Mouse (Mus musculus): Measurements from ENCODE around the gene Grb10. TPM values are rescaled to one million over a fixed set of nuclear protein-coding genes. Genes with fewer than 3 reads are reported as not detected.

Grb10 gene
- polyA plus RNA-seq, 1 experiment: not detected

GRCm38 (mm10) chr11:11897645-11898357 is 140.7 kb downstream of the Grb10 start, which contains the start of gene Ddc:
Gene Ddc (minus strand): TSS chr11:11898144.
- TF ChIP-seq POLR2A (IDR thresholded peaks at IDR 0.05; ENCODE audit: insufficient read depth, low read depth, low read length) (no peak), CTCF (IDR thresholded peaks at IDR 0.05; ENCODE audit: insufficient read depth, low read depth, low read length) (no peak)
- H3K27ac ChIP-seq (ENCODE audit: insufficient read depth, low read depth, low read length): no peak within 1 kb of the TSS
- no peak within 1 kb of the TSS for H3K4me3 ChIP-seq (ENCODE audit: insufficient read depth, low read depth, low read length)
- H3K4me1 ChIP-seq (ENCODE audit: control insufficient read depth, insufficient read depth, low read length): no peaks in the 10 kb centered on the region
- 83% methylated on average over 12 of the region's 12 CpGs for WGBS

DNA sequence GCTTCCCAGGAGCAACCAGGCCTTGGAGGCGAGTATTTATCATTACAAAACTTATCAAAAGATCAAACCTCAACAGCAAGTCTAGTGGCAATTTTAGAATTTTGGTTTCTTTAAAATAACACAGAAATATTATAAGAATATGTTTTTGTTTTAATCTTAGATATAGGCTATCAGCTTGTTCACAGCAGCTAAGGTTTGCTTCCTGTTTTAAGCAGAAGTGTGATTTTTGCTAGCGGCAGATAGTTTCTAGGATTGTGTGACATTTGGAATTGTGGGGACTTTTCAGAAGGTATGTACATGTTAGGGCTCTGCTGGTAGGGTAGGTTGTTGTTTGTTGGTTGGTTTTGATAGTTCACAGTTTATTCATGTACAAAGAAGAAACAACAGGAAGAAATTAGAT is 143.0 kb downstream of the Grb10 start:
- peaks cover under 1% of the 10 kb centered on the region for H3K4me1 ChIP-seq (ENCODE audit: control insufficient read depth, insufficient read depth, low read length)
- TF ChIP-seq CTCF (IDR thresholded peaks at IDR 0.05; ENCODE audit: insufficient read depth, low read depth, low read length) (no peak), POLR2A (IDR thresholded peaks at IDR 0.05; ENCODE audit: insufficient read depth, low read depth, low read length) (no peak)

GRCm38 (mm10) chr11:11893769-11894168 is 144.7 kb downstream of the Grb10 start:
- H3K4me1 ChIP-seq (ENCODE audit: control insufficient read depth, insufficient read depth, low read length): peaks cover 5% of the 10 kb centered on the region
- 89% methylated on average over 1 of the region's 1 CpGs for WGBS
- H3K27ac ChIP-seq (ENCODE audit: insufficient read depth, low read depth, low read length): no peak overlapping the region
- H3K4me3 ChIP-seq (ENCODE audit: insufficient read depth, low read depth, low read length): no peak overlapping the region
- TF ChIP-seq POLR2A (IDR thresholded peaks at IDR 0.05; ENCODE audit: insufficient read depth, low read depth, low read length): no peak
- TF ChIP-seq CTCF (IDR thresholded peaks at IDR 0.05; ENCODE audit: insufficient read depth, low read depth, low read length): no peak

More for the DNA sequence above, 143.0 kb downstream of the Grb10 start:
- Histone ChIP-seq H3K27ac (ENCODE audit: insufficient read depth, low read depth, low read length) (no peak overlapping the region), H3K4me3 (ENCODE audit: insufficient read depth, low read depth, low read length) (no peak overlapping the region)
- 96% methylated on average over 2 of the region's 2 CpGs for WGBS

GRCm38 (mm10) chr11:11892993-11893602 is 145.4 kb downstream of the Grb10 start:
- Histone ChIP-seq H3K4me1 (ENCODE audit: control insufficient read depth, insufficient read depth, low read length) (peaks cover 5% of the 10 kb centered on the region), H3K4me3 (ENCODE audit: insufficient read depth, low read depth, low read length) (no peak overlapping the region), H3K27ac (ENCODE audit: insufficient read depth, low read depth, low read length) (no peak overlapping the region)
- TF ChIP-seq POLR2A (IDR thresholded peaks at IDR 0.05; ENCODE audit: insufficient read depth, low read depth, low read length) (no peak), CTCF (IDR thresholded peaks at IDR 0.05; ENCODE audit: insufficient read depth, low read depth, low read length) (no peak)
- WGBS: 64% methylated on average over 10 of the region's 10 CpGs

DNA sequence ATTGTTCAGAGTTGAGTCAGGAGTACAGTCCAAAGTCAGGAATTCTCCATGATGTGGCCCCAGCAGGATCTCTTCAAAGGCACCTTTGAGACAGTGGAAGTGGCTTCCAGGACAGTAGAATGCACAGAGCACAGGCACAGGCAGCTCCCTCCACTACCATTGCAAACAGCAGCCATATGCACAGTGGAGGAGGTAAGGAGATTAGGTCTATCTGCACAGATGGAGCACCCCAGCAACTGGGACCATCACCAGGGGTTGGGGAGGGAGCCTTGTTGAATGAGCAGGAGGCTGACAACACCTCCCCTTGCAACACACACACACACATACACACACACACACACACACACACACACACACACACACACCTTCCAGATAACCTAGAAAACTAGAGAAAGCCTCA is 146.7 kb downstream of the Grb10 start:
- no peak for TF ChIP-seq CTCF (IDR thresholded peaks at IDR 0.05; ENCODE audit: insufficient read depth, low read depth, low read length)
- no peak for TF ChIP-seq POLR2A (IDR thresholded peaks at IDR 0.05; ENCODE audit: insufficient read depth, low read depth, low read length)
- H3K4me3 ChIP-seq (ENCODE audit: insufficient read depth, low read depth, low read length): no peak overlapping the region

GRCm38 (mm10) chr11:11890139-11890741 is 148.2 kb downstream of the Grb10 start:
- Histone ChIP-seq H3K27ac (ENCODE audit: insufficient read depth, low read depth, low read length) (no peak overlapping the region), H3K4me3 (ENCODE audit: insufficient read depth, low read depth, low read length) (no peak overlapping the region), H3K4me1 (ENCODE audit: control insufficient read depth, insufficient read depth, low read length) (peaks cover 5% of the 10 kb centered on the region)
- TF ChIP-seq POLR2A (IDR thresholded peaks at IDR 0.05; ENCODE audit: insufficient read depth, low read depth, low read length) (no peak), CTCF (IDR thresholded peaks at IDR 0.05; ENCODE audit: insufficient read depth, low read depth, low read length) (no peak)
- 50% methylated on average over 10 of the region's 10 CpGs for WGBS

More for the DNA sequence above, 146.7 kb downstream of the Grb10 start:
- no peak overlapping the region for H3K27ac ChIP-seq (ENCODE audit: insufficient read depth, low read depth, low read length)
- H3K4me1 ChIP-seq (ENCODE audit: control insufficient read depth, insufficient read depth, low read length): peaks cover 5% of the 10 kb centered on the region

DNA sequence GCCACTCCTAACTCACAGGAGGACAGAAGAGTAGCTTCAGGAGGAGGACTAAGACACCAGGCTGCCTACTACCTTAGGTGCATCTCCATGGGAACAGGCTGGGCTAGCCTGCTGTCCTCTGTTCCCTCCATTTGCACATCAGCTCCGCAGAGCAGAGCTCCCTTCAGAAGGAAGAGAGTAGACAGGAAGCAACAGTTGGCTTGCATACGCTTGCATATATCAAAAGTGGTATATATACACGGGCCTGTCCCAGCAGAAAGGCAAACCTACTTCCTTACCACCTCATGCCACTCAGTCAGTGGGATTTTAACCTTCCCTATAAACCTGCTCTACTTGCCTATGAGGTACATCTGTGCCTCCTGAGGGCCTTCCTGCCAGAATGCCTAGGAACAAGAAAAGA is 149.8 kb downstream of the Grb10 start:
- WGBS: 95% methylated on average over 3 of the region's 3 CpGs
- peaks cover 5% of the 10 kb centered on the region for H3K4me1 ChIP-seq (ENCODE audit: control insufficient read depth, insufficient read depth, low read length)
- no peak overlapping the region for H3K27ac ChIP-seq (ENCODE audit: insufficient read depth, low read depth, low read length)
- H3K4me3 ChIP-seq (ENCODE audit: insufficient read depth, low read depth, low read length): no peak overlapping the region
- TF ChIP-seq CTCF (IDR thresholded peaks at IDR 0.05; ENCODE audit: insufficient read depth, low read depth, low read length) (no peak), POLR2A (IDR thresholded peaks at IDR 0.05; ENCODE audit: insufficient read depth, low read depth, low read length) (no peak)

DNA sequence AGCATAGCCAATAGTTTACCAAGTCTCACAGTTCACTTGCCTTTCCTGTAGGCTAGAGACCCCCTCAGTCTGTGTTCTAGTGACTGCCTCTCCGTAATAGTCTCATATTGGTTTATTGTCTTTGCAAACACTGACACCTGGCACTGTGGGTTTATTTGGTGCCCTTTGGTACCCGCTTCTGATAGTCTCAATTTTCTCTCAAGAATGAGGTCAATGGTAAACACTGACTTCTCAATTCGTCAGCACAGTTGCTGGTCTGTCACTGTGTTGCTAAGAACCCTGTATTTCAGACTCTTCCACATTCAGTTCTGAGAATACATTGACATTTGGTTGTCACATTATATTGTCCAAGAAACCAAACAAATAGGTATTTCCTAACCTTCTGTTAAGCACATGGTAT is 150.4 kb downstream of the Grb10 start:
- no peak overlapping the region for H3K27ac ChIP-seq (ENCODE audit: insufficient read depth, low read depth, low read length)
- no peak for TF ChIP-seq CTCF (IDR thresholded peaks at IDR 0.05; ENCODE audit: insufficient read depth, low read depth, low read length)
- no peak for TF ChIP-seq POLR2A (IDR thresholded peaks at IDR 0.05; ENCODE audit: insufficient read depth, low read depth, low read length)
- no peak overlapping the region for H3K4me3 ChIP-seq (ENCODE audit: insufficient read depth, low read depth, low read length)
- 78% methylated on average over 3 of the region's 3 CpGs for WGBS
- peaks cover 5% of the 10 kb centered on the region for H3K4me1 ChIP-seq (ENCODE audit: control insufficient read depth, insufficient read depth, low read length)

DNA sequence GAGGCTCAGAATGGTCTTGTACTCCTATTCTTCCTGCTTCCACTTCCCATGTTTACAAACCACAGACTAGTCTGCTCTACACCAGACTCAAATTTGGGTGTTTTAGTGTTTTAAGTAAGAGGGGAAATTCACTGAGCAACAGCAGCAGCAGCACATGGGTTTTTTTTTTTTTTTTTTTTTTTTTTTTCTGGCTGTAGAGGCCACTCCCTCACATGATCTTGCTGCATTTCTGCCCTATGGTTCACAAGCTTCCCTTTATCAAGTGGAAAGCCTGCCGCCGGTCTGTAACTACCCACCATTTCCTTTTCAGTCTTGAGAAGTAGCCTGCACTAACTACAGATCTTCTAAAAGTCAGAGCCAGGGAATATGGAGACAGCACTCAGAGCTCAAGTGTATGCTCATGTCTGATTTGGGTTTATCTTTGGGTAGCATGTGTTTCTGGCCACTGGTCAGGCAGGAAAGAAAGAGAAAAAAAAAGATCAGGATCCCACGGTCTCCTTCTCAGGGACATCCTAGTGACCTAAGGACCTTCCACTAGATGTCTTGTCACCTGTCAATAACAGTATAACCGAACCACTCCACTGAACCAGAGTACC is 152.0 kb downstream of the Grb10 start:
- Histone ChIP-seq H3K27ac (ENCODE audit: insufficient read depth, low read depth, low read length) (no peak overlapping the region), H3K4me3 (ENCODE audit: insufficient read depth, low read depth, low read length) (no peak overlapping the region), H3K4me1 (ENCODE audit: control insufficient read depth, insufficient read depth, low read length) (peaks cover 5% of the 10 kb centered on the region)
- TF ChIP-seq POLR2A (IDR thresholded peaks at IDR 0.05; ENCODE audit: insufficient read depth, low read depth, low read length) (no peak), CTCF (IDR thresholded peaks at IDR 0.05; ENCODE audit: insufficient read depth, low read depth, low read length) (no peak)
- 79% methylated on average over 4 of the region's 4 CpGs for WGBS

Measured in olfactory bulb, adult 2 months (tissue).